Mouse (Mus musculus): Measurements from ENCODE around the gene Lilra5. TPM values are rescaled to one million over a fixed set of nuclear protein-coding genes. Genes with fewer than 3 reads are reported as not detected.
"Not testable (repeated sequence)": the region's sequence is repeated elsewhere in the genome, so short reads cannot be mapped to it uniquely, and the experiment has no call there.

Gene Lilra5
- 0.13 TPM in 2 replicates for polyA plus RNA-seq (2012; rRNA removed)

DNA sequence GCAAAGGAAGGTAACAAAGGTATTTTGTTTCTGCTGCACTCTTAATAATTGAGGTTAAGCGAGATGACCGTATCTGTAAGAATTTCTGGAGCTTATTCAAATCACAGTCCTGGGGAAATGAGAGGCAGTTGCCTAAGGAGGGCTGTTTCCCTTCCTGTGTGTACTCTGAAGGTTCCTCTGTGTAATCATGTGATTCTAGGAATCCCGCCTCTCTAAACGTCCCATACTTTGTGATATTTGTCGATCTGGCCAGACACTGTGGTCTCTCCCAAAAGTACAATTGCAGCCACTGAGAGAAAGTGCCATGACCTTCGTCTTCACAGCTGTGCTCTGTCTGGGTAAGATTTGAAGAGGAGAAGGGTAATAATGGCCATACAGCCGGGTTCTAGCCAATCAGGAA lies at the start of gene Lilra5:
Gene Lilra5 (plus strand): TSS at position 301 of the 400 bp plus-strand sequence.
- Histone ChIP-seq H3K4me3 (ENCODE audit: insufficient read depth, low read length) (no peak within 1 kb of the TSS), H3K27ac (ENCODE audit: insufficient read depth, low read length) (no peak within 1 kb of the TSS), H3K4me1 (ENCODE audit: control insufficient read depth, insufficient read depth, low read length) (no peaks in the 10 kb centered on the region)
- TF ChIP-seq CTCF (IDR thresholded peaks at IDR 0.05; ENCODE audit: extremely low read depth, insufficient read depth, low read length) (no peak), POLR2A (IDR thresholded peaks at IDR 0.05; ENCODE audit: extremely low read depth, insufficient read depth, low read length) (no peak)

- H3K4me3 ChIP-seq (ENCODE audit: insufficient read depth, low read length) = no peak overlapping the region
- TF ChIP-seq CTCF (IDR thresholded peaks at IDR 0.05; ENCODE audit: extremely low read depth, insufficient read depth, low read length) (no peak), POLR2A (IDR thresholded peaks at IDR 0.05; ENCODE audit: extremely low read depth, insufficient read depth, low read length) (no peak)
Observed at GRCm38 (mm10) chr7:4207126-4207525, 30.4 kb upstream of the Lilra5 start.

DNA sequence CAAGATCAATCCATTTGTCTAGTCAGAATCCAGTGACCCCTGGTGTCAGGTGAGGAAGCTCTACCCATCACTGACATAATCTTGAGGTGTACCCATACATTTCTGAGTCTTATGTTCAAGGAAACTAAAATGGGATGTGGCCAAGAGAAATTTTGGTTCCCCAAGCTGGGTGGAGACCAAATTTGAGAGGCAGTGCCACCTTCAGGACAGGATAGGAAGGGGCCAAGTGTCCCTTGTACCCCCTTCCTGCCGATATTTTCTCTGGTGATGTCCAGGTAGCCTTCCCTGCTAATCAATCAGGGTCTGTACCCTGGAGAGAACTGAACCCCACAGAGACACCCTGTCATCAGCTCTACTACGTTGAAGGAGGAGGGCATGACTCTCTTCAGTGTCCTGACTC lies 28.9 kb upstream of the Lilra5 start:
- no peak for TF ChIP-seq CTCF (IDR thresholded peaks at IDR 0.05; ENCODE audit: extremely low read depth, insufficient read depth, low read length)

More at GRCm38 (mm10) chr7:4207126-4207525, 30.4 kb upstream of the Lilra5 start:
- no peak overlapping the region for H3K27ac ChIP-seq (ENCODE audit: insufficient read depth, low read length)
- H3K4me1 ChIP-seq (ENCODE audit: control insufficient read depth, insufficient read depth, low read length) = no peaks in the 10 kb centered on the region

DNA sequence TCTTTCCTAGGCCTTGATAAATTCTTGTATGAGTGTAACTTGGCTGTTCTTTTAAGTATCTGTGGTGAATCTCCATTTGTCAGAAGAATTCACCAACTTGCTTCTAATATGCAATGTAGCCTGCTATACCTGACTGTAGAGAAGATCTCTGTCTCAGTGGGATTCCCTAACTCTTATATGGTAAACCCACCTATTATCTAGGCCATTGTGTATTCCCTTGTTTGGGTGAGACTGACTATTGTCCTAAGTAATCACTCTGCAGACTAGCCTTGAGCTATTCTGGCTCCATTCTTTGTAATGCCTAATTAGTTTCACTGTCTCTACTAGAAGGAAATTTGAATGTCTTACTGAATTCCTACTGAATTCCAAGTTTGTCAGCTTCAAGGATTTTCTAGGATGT lies 24.1 kb upstream of the Lilra5 start:
- H3K27ac ChIP-seq (ENCODE audit: insufficient read depth, low read length); H3K4me3 ChIP-seq (ENCODE audit: insufficient read depth, low read length); H3K4me1 ChIP-seq (ENCODE audit: control insufficient read depth, insufficient read depth, low read length): not testable (repeated sequence)

More for the DNA sequence above, 28.9 kb upstream of the Lilra5 start:
- Histone ChIP-seq H3K4me3 (ENCODE audit: insufficient read depth, low read length) (no peak overlapping the region), H3K4me1 (ENCODE audit: control insufficient read depth, insufficient read depth, low read length) (no peaks in the 10 kb centered on the region), H3K27ac (ENCODE audit: insufficient read depth, low read length) (no peak overlapping the region)

- Histone ChIP-seq H3K4me1 (ENCODE audit: control insufficient read depth, insufficient read depth, low read length) (no peaks in the 10 kb centered on the region), H3K4me3 (ENCODE audit: insufficient read depth, low read length) (no peak overlapping the region), H3K27ac (ENCODE audit: insufficient read depth, low read length) (no peak overlapping the region)
- TF ChIP-seq POLR2A (IDR thresholded peaks at IDR 0.05; ENCODE audit: extremely low read depth, insufficient read depth, low read length) (no peak), CTCF (IDR thresholded peaks at IDR 0.05; ENCODE audit: extremely low read depth, insufficient read depth, low read length) (no peak)
Observed at GRCm38 (mm10) chr7:4215396-4215795, 22.2 kb upstream of the Lilra5 start.

- Histone ChIP-seq H3K4me3 (ENCODE audit: insufficient read depth, low read length) (no peak overlapping the region), H3K27ac (ENCODE audit: insufficient read depth, low read length) (no peak overlapping the region), H3K4me1 (ENCODE audit: control insufficient read depth, insufficient read depth, low read length) (no peaks in the 10 kb centered on the region)
- TF ChIP-seq POLR2A (IDR thresholded peaks at IDR 0.05; ENCODE audit: extremely low read depth, insufficient read depth, low read length) (no peak), CTCF (IDR thresholded peaks at IDR 0.05; ENCODE audit: extremely low read depth, insufficient read depth, low read length) (no peak)
Observed at GRCm38 (mm10) chr7:4215805-4216204, 21.7 kb upstream of the Lilra5 start.

DNA sequence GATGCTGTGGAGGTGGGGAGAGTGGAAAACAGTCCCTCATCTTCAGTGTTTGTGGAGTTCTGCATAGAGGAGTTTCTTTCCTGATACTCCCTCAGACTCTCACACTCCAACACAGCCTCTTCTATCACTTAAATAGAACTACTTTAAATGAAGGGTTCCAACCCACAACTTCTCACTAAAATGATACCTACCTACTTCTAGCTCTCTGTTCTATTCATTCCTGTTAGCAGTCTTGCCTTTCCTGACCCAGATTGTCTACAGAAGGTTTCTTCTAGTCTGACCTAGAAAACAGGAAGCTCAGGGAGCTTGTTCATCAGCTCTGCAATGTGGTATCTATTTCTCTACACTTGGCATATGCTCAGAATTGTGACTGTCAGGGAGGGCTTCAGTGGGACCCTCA lies 2.0 kb upstream of the Lilra5 start:
- H3K4me3 ChIP-seq (ENCODE audit: insufficient read depth, low read length) = no peak overlapping the region
- TF ChIP-seq POLR2A (IDR thresholded peaks at IDR 0.05; ENCODE audit: extremely low read depth, insufficient read depth, low read length) = no peak
- TF ChIP-seq CTCF (IDR thresholded peaks at IDR 0.05; ENCODE audit: extremely low read depth, insufficient read depth, low read length) = no peak
- H3K4me1 ChIP-seq (ENCODE audit: control insufficient read depth, insufficient read depth, low read length) = no peaks in the 10 kb centered on the region
- no peak overlapping the region for H3K27ac ChIP-seq (ENCODE audit: insufficient read depth, low read length)

DNA sequence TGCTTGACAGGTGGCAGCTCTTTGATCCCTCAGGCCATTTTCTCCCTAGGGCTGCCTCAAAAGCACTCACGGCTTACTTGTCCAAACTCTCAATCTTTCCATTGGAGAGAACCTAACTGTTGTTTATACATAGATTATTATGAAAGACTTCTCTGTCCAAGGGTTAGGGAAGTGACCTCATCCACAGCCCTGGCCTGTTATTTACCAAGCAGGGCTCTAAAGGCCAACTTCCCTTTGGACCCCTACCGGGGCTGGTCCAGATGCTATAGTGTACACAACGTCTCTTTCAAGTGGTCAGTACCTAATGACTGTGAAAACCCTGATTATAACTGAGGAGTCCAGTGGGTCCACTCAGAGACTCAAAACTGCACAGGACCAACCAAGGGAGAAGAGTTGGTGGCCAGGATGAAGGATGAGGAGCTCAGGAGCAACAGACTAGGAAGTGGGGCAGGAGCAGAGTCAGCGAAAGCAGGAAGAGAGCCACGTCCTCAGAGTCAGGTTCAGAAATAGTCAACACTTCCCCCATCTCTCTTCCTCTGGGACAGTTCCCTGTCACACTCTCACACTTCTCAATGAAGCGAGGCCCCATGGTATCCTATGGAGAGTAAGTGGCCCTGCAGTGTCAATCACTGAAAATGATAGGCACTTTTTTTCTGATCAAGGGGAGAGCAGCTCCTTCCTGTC lies 1.6 kb downstream of the Lilra5 start:
- H3K4me1 ChIP-seq (ENCODE audit: control insufficient read depth, insufficient read depth, low read length) = no peaks in the 10 kb centered on the region
- TF ChIP-seq POLR2A (IDR thresholded peaks at IDR 0.05; ENCODE audit: extremely low read depth, insufficient read depth, low read length) (no peak), CTCF (IDR thresholded peaks at IDR 0.05; ENCODE audit: extremely low read depth, insufficient read depth, low read length) (no peak)
- no peak overlapping the region for H3K4me3 ChIP-seq (ENCODE audit: insufficient read depth, low read length)
- peak overlapping the region; percentile 73; the same call in 1 of the 2 replicates for H3K27ac ChIP-seq (ENCODE audit: insufficient read depth, low read length)

DNA sequence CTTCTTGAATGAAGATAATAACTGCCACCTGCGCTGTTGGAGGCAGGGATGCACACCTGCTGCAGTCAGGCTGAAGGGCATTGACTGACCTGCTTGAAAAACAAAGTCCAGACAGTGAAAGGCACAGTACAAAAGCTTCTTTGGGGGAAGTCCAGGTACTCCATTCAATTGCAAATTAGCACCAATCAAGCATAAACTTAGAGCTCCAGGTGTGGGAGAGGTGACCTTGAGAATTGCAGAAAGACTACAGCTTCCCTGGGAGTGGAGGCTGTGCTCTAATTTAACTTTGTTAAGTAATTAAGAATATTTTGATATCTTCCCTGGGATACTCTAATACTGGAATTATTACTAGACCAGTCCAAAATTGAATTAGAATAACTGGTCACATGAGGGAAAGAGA lies 13.7 kb downstream of the Lilra5 start:
- not testable (repeated sequence) for H3K27ac ChIP-seq (ENCODE audit: insufficient read depth, low read length); H3K4me3 ChIP-seq (ENCODE audit: insufficient read depth, low read length); H3K4me1 ChIP-seq (ENCODE audit: control insufficient read depth, insufficient read depth, low read length)

- H3K27ac ChIP-seq (ENCODE audit: insufficient read depth, low read length); H3K4me3 ChIP-seq (ENCODE audit: insufficient read depth, low read length); H3K4me1 ChIP-seq (ENCODE audit: control insufficient read depth, insufficient read depth, low read length): not testable (repeated sequence)
Observed at GRCm38 (mm10) chr7:4256060-4256459, 18.5 kb downstream of the Lilra5 start.

GRCm38 (mm10) chr7:4260521-4260920 lies 23.0 kb downstream of the Lilra5 start:
- not testable (repeated sequence) for H3K4me3 ChIP-seq (ENCODE audit: insufficient read depth, low read length); H3K27ac ChIP-seq (ENCODE audit: insufficient read depth, low read length); H3K4me1 ChIP-seq (ENCODE audit: control insufficient read depth, insufficient read depth, low read length)

DNA sequence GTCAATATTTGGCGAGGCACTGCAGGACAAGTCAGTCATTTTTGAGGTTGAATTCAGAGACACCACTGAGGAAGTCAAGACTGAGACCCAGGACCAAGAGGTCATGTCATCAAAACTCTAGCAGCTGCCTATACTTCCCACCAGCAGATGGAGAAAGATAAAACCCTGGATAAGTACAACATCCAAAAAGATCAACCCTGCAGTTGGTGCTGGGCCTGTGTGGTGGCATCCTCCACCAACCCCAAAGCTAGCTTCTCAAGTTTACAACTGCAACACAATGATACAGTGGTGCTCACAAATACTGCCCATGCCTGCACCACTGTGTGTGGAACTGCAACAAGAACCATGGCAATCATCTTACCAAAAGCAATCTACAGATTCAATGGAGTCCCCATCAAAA lies 34.6 kb downstream of the Lilra5 start:
- not testable (repeated sequence) for H3K27ac ChIP-seq (ENCODE audit: insufficient read depth, low read length); H3K4me3 ChIP-seq (ENCODE audit: insufficient read depth, low read length); H3K4me1 ChIP-seq (ENCODE audit: control insufficient read depth, insufficient read depth, low read length)

- not testable (repeated sequence) for H3K4me3 ChIP-seq (ENCODE audit: insufficient read depth, low read length); H3K4me1 ChIP-seq (ENCODE audit: control insufficient read depth, insufficient read depth, low read length); H3K27ac ChIP-seq (ENCODE audit: insufficient read depth, low read length)
Observed at GRCm38 (mm10) chr7:4273874-4274273, 36.3 kb downstream of the Lilra5 start.

GRCm38 (mm10) chr7:4275500-4275899 lies 37.9 kb downstream of the Lilra5 start:
- not testable (repeated sequence) for H3K4me1 ChIP-seq (ENCODE audit: control insufficient read depth, insufficient read depth, low read length); H3K4me3 ChIP-seq (ENCODE audit: insufficient read depth, low read length); H3K27ac ChIP-seq (ENCODE audit: insufficient read depth, low read length)
